Mouse (Mus musculus) forebrain, embryonic 11.5 days (tissue): ENCODE results near the gene Pigh. TPM values are rescaled to one million over a fixed set of nuclear protein-coding genes. Genes with fewer than 3 reads are reported as not detected.

Experiments
- ATAC-seq: fragments of 200-750 bp; cut with Nextera tagmentation; replicated peaks from 2 replicates; pipeline ENCODE4 v1.8.0; 2017; ENCODE audit warnings: moderate TSS enrichment; ENCODE audit not compliant: low FRiP score
- DNase-seq: peaks from one replicate; pipeline ENCODE4 v3.0.0-alpha.2; 2017; ENCODE audit warnings: low spot score
- H3K27ac ChIP-seq: fragments of 300-500 bp; sonication (generic); 2 replicates; pipeline ENCODE4 v1.5.1; 2014; ENCODE audit warnings: low read depth, low read length
- H3K27me3 ChIP-seq: fragments of 300-500 bp; sonication (generic); 2 replicates; pipeline ENCODE4 v1.6.1; 2014; ENCODE audit warnings: mild to moderate bottlenecking, low read length, mixed read lengths; ENCODE audit not compliant: control insufficient read depth, insufficient read depth
- H3K36me3 ChIP-seq: fragments of 300-500 bp; sonication (generic); 2 replicates; pipeline ENCODE4 v1.6.1; 2014; ENCODE audit warnings: mild to moderate bottlenecking, low read length, moderate library complexity, mixed read lengths; ENCODE audit not compliant: control insufficient read depth, insufficient read depth
- H3K4me1 ChIP-seq: fragments of 300-500 bp; sonication (generic); replicated peaks from 2 replicates; pipeline ENCODE4 v1.6.1; 2014; ENCODE audit warnings: low read length, mixed read lengths; ENCODE audit not compliant: control insufficient read depth, insufficient read depth
- H3K4me2 ChIP-seq: fragments of 300-500 bp; sonication (generic); 2 replicates; pipeline ENCODE4 v1.6.1; 2014; ENCODE audit warnings: low read depth, mild to moderate bottlenecking, low read length, moderate library complexity, mixed read lengths; ENCODE audit not compliant: severe bottlenecking
- H3K4me3 ChIP-seq: fragments of 300-500 bp; sonication (generic); 2 replicates; pipeline ENCODE4 v1.5.1; 2014; ENCODE audit warnings: low read depth, low read length
- H3K9ac ChIP-seq: fragments of 300-500 bp; sonication (generic); 2 replicates; pipeline ENCODE4 v1.6.1; 2014; ENCODE audit warnings: low read length
- H3K9me3 ChIP-seq: fragments of 300-500 bp; sonication (generic); 2 replicates; pipeline ENCODE4 v1.6.1; 2016; ENCODE audit warnings: low read length, mixed read lengths; ENCODE audit not compliant: control insufficient read depth
- WGBS: fragments of 180-500 bp; shearing (Covaris S2); extraction: QIAGEN DNeasy Blood & Tissue Kit; methylation state at CpG from one replicate; pipeline ENCODE4 v1.1.7; 2014; 5-methylcytosine and 5-hydroxymethylcytosine counted together
- polyA plus RNA-seq: library from polyadenylated mRNA; unstranded; fragments of >200 nt; fragmentation: Nextera tagmentation; extraction: Ambion mirVana; gene quantifications from 2 replicates; pipeline ENCODE4 v1.2.1, GENCODE M21; 2014

Gene Pigh
- polyA plus RNA-seq, 1 experiment from 2014 or later: 29.9 TPM

DNA sequence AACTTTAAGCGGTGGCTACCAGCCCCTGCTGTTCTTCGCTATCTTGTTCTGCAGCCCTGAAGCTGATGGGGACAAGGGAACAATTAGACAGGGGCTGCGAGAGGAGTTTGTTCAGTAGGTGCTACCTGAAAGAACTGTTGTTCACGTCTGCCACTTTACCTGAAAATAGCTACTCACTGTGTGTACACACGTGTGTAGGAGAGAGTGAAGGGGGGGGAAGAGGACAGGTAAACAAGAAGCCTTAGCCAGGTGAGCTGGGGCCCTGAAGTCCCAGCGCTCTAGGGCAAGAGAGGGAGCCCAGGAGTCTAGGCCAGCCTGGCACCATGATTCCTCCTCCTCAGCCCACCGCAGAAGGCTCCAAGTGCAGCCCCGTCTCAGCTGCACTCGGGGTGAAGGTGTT, 29.3 kb downstream of the Pigh start:
- Histone ChIP-seq H3K36me3 (no peaks in the 10 kb centered on the region), H3K4me1 (no peaks in the 10 kb centered on the region), H3K9me3 (no peaks in the 10 kb centered on the region), H3K4me3 (no peak overlapping the region), H3K9ac (no peak overlapping the region), H3K4me2 (no peak overlapping the region), H3K27me3 (no peaks in the 10 kb centered on the region), H3K27ac (no peak overlapping the region)
- ATAC-seq (no peak), DNase-seq (no peak)
- 92% methylated on average over 9 of the region's 9 CpGs for WGBS

DNA sequence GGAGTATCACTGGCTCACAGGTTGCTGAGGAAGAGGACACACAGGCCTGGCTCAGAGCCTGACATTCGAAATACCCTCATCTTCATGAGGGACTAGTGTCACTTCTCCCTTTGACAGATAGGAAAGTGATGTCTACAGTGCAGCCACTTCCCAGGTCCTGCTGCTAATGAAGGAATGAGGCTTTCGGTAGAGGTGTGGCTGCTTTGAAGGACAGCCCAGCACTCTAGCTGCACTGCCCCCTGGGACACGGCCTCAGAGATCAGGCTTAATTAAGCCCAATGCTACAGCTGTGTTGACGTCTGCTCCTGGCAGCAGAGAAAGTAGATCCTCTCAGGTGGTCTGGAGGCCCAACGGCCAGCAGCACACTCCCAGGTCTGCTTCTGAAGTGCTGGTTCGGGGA, 29.9 kb downstream of the Pigh start:
- Histone ChIP-seq H3K9me3 (no peaks in the 10 kb centered on the region), H3K4me2 (no peak overlapping the region), H3K4me3 (no peak overlapping the region), H3K9ac (no peak overlapping the region), H3K27ac (no peak overlapping the region), H3K27me3 (no peaks in the 10 kb centered on the region), H3K36me3 (no peaks in the 10 kb centered on the region), H3K4me1 (no peaks in the 10 kb centered on the region)
- DNase-seq (no peak), ATAC-seq (no peak)
- WGBS: 85% methylated on average over 6 of the region's 6 CpGs

DNA sequence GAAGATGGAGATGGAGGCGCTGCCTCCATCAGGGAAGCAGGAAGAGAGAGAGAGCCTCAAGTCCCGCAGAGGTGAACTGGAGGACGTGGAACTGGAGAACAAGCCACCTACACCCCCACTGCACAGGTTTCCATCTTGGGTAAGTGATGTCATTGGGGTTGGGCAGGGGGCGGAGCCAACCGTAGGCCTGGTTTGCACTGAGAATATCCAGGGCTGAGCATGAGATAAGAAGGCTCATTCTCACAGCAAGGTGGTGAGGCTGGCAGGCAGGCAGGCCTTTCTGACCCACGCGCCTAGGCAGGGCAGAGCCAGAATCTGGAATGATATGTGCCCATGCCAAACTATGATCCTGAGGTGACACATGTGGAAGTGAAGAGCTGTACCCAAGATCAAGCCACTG, 34.2 kb downstream of the Pigh start:
- Histone ChIP-seq H3K27ac (no peak overlapping the region), H3K36me3 (peaks cover 5% of the 10 kb centered on the region; the same call in 1 of the 2 replicates), H3K4me3 (no peak overlapping the region), H3K9me3 (no peaks in the 10 kb centered on the region), H3K4me2 (no peak overlapping the region), H3K27me3 (no peaks in the 10 kb centered on the region), H3K9ac (no peak overlapping the region), H3K4me1 (no peaks in the 10 kb centered on the region)
- WGBS: 91% methylated on average over 7 of the region's 7 CpGs
- ATAC-seq (no peak), DNase-seq (no peak)

DNA sequence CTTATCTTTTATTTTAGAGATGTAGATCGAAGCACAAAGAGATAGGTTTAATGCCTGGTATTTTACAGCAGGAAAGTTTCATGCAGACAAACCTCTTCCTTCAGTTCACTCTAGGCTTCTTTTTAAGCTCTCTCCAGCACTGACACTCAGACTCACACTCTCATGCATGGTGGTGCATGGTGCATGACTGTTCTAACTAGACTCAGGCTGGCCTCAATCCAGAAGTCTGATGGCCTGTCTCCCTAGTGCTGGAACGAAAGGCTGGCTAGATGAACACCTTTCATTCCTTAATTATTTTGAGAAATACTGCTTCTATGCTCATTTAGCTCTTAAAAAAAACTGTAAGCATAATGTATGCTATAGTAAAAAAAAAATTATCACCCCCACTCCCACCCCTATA, 37.4 kb downstream of the Pigh start:
- Histone ChIP-seq H3K9me3 (no peaks in the 10 kb centered on the region), H3K4me3 (no peak overlapping the region), H3K4me2 (no peak overlapping the region), H3K4me1 (no peaks in the 10 kb centered on the region), H3K36me3 (peaks cover 5% of the 10 kb centered on the region; the same call in 1 of the 2 replicates), H3K9ac (no peak overlapping the region), H3K27ac (no peak overlapping the region), H3K27me3 (no peaks in the 10 kb centered on the region)
- ATAC-seq (no peak), DNase-seq (no peak)
- WGBS: 95% methylated on average over 2 of the region's 2 CpGs

DNA sequence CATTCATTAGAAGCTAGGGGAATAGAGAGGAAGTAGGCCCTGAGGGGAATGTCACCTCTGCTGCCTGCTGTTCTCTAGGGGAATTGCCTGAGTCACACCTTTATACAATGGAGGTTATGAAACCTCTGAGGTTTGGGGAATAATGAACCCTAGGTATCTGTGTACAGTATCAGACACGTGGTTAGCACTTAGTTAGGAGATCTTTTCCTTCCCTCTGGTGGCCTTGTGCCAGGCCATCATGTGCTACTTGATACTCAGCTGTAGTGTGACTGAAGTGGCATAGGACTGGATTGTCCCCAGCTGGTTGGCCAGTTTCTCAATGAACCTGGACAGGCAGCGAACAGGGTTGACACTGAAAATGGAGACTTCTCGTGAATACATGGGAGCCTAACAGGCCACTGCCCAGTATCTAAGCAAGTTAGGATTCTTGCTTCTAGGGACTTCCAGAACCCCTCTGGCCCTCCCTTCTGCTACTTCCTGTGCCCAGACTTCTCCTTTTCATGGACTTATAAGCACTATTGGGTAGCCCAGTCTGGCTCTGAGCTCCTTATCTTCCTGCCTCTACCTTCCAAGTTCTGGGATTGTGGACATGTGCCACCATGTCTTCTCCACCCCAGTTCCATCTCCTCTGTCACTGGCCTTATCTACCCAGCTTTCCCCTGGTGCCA, 38.8 kb downstream of the Pigh start:
- H3K27me3 ChIP-seq: no peaks in the 10 kb centered on the region
- DNase-seq: no peak
- WGBS: 83% methylated on average over 3 of the region's 3 CpGs
- no peaks in the 10 kb centered on the region for H3K4me1 ChIP-seq
- no peak overlapping the region for H3K27ac ChIP-seq
- no peak for ATAC-seq
- no peak overlapping the region for H3K4me3 ChIP-seq
- no peaks in the 10 kb centered on the region for H3K9me3 ChIP-seq
- no peak overlapping the region for H3K4me2 ChIP-seq
- peaks cover 5% of the 10 kb centered on the region; the same call in 1 of the 2 replicates for H3K36me3 ChIP-seq
- no peak overlapping the region for H3K9ac ChIP-seq

DNA sequence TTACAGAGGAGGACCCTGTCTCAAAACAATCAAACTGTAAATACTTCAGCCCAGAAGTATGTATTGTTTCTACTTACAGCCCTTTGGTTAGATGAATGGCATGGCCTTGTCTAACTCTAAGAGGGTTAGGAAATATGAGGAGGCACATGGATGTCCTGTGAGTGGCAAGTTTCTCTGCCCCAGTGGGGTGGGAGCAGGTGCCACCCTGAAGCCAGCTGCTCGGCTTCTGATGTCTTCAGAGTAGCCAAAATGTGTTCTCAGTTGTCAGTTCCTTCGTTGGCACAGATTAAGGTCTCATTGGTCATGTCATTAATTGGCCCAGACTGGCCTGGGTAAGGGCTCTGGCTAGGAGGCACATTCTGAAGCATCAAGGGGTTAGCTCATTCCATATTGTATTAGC, 39.6 kb downstream of the Pigh start:
- Histone ChIP-seq H3K27me3 (no peaks in the 10 kb centered on the region), H3K9ac (no peak overlapping the region), H3K4me2 (no peak overlapping the region), H3K4me3 (no peak overlapping the region), H3K27ac (no peak overlapping the region), H3K4me1 (no peaks in the 10 kb centered on the region), H3K9me3 (no peaks in the 10 kb centered on the region), H3K36me3 (peaks cover 5% of the 10 kb centered on the region; the same call in 1 of the 2 replicates)
- DNase-seq (no peak), ATAC-seq (no peak)
- WGBS: 69% methylated on average over 2 of the region's 2 CpGs

DNA sequence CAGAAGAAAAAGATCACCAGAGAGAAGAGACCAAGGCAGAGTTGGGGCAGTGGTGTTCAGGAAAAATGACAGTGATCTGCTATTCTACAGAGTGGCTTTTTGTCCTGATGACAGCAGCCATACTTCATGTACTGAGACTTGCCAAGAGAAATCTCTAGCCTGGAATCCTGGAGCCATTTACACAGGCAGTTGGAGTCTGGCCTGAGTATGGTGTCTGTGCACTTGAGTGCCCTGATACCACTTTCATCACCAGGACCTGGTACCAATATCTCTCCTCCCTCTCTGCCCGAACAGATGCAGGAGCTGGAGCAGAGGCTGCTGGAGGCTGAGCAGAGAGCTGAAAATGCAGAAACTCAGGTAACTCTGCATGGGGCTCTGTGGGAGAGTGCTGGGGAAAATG, 40.6 kb downstream of the Pigh start:
- Histone ChIP-seq H3K27me3 (no peaks in the 10 kb centered on the region), H3K27ac (no peak overlapping the region), H3K4me3 (no peak overlapping the region), H3K9ac (no peak overlapping the region), H3K4me1 (no peaks in the 10 kb centered on the region), H3K4me2 (no peak overlapping the region), H3K36me3 (peaks cover 5% of the 10 kb centered on the region; the same call in 1 of the 2 replicates), H3K9me3 (no peaks in the 10 kb centered on the region)
- no peak for DNase-seq
- 87% methylated on average over 1 of the region's 1 CpGs for WGBS
- ATAC-seq: no peak

DNA sequence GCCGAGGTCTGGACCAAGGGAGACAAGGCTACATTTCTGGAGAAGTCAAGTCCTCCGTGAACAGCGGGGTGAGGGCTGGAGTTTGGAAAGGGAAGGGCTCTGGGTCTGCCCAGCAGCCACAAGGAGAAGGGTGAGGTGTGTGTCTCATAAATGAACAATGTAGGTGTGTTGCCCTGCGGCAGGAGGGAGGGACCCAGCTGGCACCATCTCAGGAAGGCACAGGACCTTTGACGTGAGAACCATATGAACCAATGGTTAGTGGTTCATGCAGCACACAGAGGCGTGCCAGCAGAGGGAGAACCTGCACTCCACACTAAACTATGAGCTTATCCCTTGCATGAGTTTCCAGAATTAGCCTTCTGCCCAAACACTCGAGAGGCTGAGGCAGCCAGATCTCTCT, 42.2 kb downstream of the Pigh start:
- ATAC-seq: no peak
- H3K36me3 ChIP-seq: peaks cover 3% of the 10 kb centered on the region; the same call in 1 of the 2 replicates

DNA sequence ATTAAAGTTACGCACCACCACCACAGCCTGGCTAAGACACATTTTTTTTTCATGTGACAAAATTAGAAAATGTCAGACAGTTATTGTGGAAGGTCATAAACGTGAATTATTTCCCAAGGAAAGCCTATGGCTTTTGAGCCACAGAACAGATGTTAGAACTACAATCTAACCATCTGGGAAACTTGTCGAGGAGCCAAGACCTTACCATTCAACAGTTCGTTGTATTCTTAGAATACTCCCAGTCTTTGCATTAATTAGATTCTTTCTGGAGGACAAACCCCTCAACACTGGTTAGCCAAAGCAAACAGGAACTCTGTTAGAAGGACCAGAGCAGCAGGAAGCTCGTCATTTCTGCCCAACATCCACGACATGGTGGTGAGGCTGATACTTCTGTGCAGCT, 43.3 kb downstream of the Pigh start:
- no peak overlapping the region for H3K27ac ChIP-seq
- no peak overlapping the region for H3K4me3 ChIP-seq
- H3K4me1 ChIP-seq: no peaks in the 10 kb centered on the region
- WGBS: 85% methylated on average over 6 of the region's 6 CpGs
- DNase-seq (no peak), ATAC-seq (no peak)
- no peak overlapping the region for H3K4me2 ChIP-seq
- no peak overlapping the region for H3K9ac ChIP-seq
- H3K36me3 ChIP-seq: peaks cover 3% of the 10 kb centered on the region; the same call in 1 of the 2 replicates
- no peaks in the 10 kb centered on the region for H3K27me3 ChIP-seq
- H3K9me3 ChIP-seq: no peaks in the 10 kb centered on the region

More for the DNA sequence above, 42.2 kb downstream of the Pigh start:
- H3K27me3 ChIP-seq: no peaks in the 10 kb centered on the region
- no peaks in the 10 kb centered on the region for H3K9me3 ChIP-seq
- no peak overlapping the region for H3K9ac ChIP-seq
- H3K27ac ChIP-seq: no peak overlapping the region
- no peaks in the 10 kb centered on the region for H3K4me1 ChIP-seq
- no peak overlapping the region for H3K4me3 ChIP-seq
- H3K4me2 ChIP-seq: no peak overlapping the region
- no peak for DNase-seq
- WGBS: 93% methylated on average over 7 of the region's 7 CpGs
